Mouse (Mus musculus) stomach, postnatal 0 days (tissue): ENCODE measurements around the gene Mrpl54. TPM values are rescaled to one million over a fixed set of nuclear protein-coding genes. Genes with fewer than 3 reads are reported as not detected.

ENCODE experiments used
- ATAC-seq: fragments of 200-750 bp; cut with Nextera tagmentation; 2 replicates; pipeline ENCODE4 v1.8.0; 2017; ENCODE audit not compliant: low FRiP score, low TSS enrichment
- DNase-seq: peaks from one replicate; pipeline ENCODE4 v3.0.0-alpha.2; 2016; ENCODE audit warnings: low spot score
- H3K27ac ChIP-seq: fragments of 300-500 bp; sonication (generic); replicated peaks from 2 replicates; pipeline ENCODE4 v1.5.1; 2014; ENCODE audit warnings: mild to moderate bottlenecking, control low read depth
- H3K27me3 ChIP-seq: fragments of 300-500 bp; sonication (generic); 2 replicates; pipeline ENCODE4 v1.6.1; 2014; ENCODE audit warnings: low read length; ENCODE audit not compliant: control insufficient read depth, insufficient read depth
- H3K36me3 ChIP-seq: fragments of 300-500 bp; sonication (generic); 2 replicates; pipeline ENCODE4 v1.6.1; 2014; ENCODE audit warnings: low read length, mixed read lengths; ENCODE audit not compliant: control insufficient read depth, insufficient read depth
- H3K4me1 ChIP-seq: fragments of 300-500 bp; sonication (generic); replicated peaks from 2 replicates; pipeline ENCODE4 v1.6.1; 2014; ENCODE audit warnings: antibody characterized with exemption; ENCODE audit not compliant: control insufficient read depth, insufficient read depth
- H3K4me2 ChIP-seq: fragments of 300-500 bp; sonication (generic); replicated peaks from 2 replicates; pipeline ENCODE4 v1.6.1; 2014; ENCODE audit warnings: low read depth, mild to moderate bottlenecking, control low read depth, moderate library complexity
- H3K4me3 ChIP-seq: fragments of 300-500 bp; sonication (generic); 2 replicates; pipeline ENCODE4 v1.5.1; 2014; ENCODE audit warnings: low read depth, low read length, control low read depth
- H3K9ac ChIP-seq: fragments of 300-500 bp; sonication (generic); 2 replicates; pipeline ENCODE4 v1.6.1; 2014; ENCODE audit warnings: mild to moderate bottlenecking, low read length, control low read depth, mixed read lengths
- H3K9me3 ChIP-seq: fragments of 300-500 bp; sonication (generic); 2 replicates; pipeline ENCODE4 v1.6.1; 2016; ENCODE audit warnings: low read length; ENCODE audit not compliant: control insufficient read depth
- CTCF ChIP-seq: IDR thresholded peaks from 2 replicates; pipeline ENCODE4 v1.5.1; 2016; ENCODE audit warnings: antibody characterized with exemption, low read depth, mild to moderate bottlenecking, moderate library complexity
- EP300 ChIP-seq: optimal IDR thresholded peaks from 2 replicates; pipeline ENCODE3; 2016; ENCODE audit warnings: antibody characterized with exemption
- WGBS: fragments of 180-500 bp; shearing (Covaris S2); extraction: QIAGEN DNeasy Blood & Tissue Kit; methylation state at CpG from one replicate; pipeline ENCODE4 v1.1.7; 2014; 5-methylcytosine and 5-hydroxymethylcytosine counted together
- polyA plus RNA-seq: library from polyadenylated mRNA; unstranded; fragments of >200 nt; fragmentation: Nextera tagmentation; extraction: Ambion mirVana; gene quantifications from 2 replicates; pipeline ENCODE4 v1.2.1, GENCODE M21; 2015

Mrpl54 gene
- polyA plus RNA-seq = 210 and 215 TPM in 2 replicates

DNA sequence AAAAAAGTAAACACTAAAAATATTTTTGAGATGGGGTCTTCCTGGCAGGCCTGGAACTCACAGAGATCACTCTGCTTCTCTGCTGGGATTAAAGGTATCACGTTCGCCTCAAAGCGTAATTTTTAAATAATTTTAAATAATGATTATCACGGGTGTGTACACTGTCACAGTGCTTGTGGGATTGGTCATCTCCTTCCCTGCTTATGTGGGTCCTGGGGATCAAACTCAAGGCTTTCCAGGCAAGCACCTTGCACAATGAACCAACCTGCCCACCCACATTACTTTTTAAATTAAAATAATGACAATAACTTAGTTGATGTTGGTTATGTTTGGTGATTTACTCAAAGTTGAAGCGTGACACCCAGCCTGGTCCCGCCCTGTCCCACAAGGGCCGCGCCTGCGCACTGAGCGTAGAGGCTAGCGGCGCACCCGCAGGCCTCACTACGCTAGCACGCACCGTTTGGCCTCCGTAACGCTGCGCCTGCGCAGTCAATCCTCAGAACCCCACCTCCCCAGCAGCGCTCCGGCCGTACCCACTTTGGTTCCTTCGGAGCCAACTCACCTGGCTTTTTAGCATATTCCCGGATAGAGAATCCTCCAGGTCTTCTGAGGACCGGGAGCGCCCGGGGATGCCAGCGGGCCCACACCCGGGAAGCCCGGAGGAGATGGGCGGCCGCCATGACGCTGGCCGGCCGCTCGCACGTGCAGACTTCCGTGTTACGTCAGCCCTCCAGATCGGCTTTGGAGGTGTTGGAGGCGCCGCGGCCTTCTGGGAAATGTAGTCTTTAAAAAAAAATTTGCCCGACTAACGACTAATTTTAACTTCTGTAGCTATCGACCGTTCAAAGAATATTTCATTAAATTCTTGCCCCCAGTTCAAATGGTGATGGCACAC is at the start of gene Mrpl54, which contains the start of gene Apba3:
Gene Mrpl54 (minus strand): TSS at position 724 of the 895 bp plus-strand sequence.
Gene Apba3 (plus strand): TSS at position 750 of the 895 bp plus-strand sequence.
- Histone ChIP-seq H3K4me2 (peak within 1 kb of the TSS; percentile 64), H3K9me3 (no peaks in the 10 kb centered on the region), H3K36me3 (peaks cover 17% of the 10 kb centered on the region), H3K9ac (peak within 1 kb of the TSS; percentile 70), H3K27ac (peak within 1 kb of the TSS; percentile 82), H3K4me1 (peaks cover 2% of the 10 kb centered on the region; the same call in 1 of the 2 replicates), H3K27me3 (no peaks in the 10 kb centered on the region), H3K4me3 (peak within 1 kb of the TSS; percentile 65)
- DNase-seq (peak; percentile 95), ATAC-seq (peak; percentile 92)
- WGBS = under 1% methylated on average over 48 of the region's 48 CpGs
- TF ChIP-seq CTCF = no peak
- peak; percentile 85 for TF ChIP-seq EP300

DNA sequence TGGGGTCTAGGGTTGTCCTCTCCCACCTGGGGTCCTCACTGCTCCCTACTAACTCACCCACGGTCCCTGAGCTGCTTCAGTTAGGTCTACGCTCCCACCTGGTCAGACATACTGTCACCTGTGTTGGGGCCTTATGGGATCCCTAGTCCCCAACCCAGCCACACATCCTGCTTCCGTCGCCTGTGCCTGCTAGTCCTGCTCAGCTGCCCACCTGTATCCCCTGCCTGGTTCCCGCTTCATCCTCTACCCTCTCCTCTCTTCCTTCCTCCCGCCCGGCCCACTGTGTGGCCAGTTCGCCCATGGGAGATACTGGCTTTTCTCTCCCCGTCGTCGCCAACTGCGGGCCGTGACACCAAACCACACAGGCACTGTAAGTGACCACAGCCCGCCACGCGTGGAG is 48.9 kb upstream of the Mrpl54 start:
- peaks cover 17% of the 10 kb centered on the region for H3K36me3 ChIP-seq
- WGBS = 92% methylated on average over 16 of the region's 16 CpGs
- TF ChIP-seq EP300 (no peak), CTCF (no peak)

DNA sequence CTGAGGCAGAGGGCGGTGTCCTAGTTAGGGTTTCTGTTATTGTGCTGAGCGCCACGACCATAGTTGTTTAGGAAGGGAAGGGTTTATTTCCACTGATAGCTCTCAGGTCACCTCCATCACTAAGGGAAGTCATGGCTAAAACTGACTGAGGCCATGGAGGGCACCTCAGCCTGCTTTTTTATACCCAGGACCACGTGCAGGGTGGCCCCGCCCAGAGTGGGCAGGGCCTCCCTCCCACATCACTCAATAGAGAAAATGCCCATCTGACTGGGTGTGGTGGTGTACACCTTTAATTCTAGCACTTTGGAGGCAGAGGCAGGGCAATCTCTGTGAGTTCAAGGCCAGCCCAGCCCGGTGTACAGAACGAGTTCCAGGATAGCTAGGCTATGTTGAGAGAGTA is 47.5 kb upstream of the Mrpl54 start:
- peaks cover 19% of the 10 kb centered on the region for H3K36me3 ChIP-seq
- ATAC-seq (no peak), DNase-seq (no peak)
- H3K4me3 ChIP-seq = no peak overlapping the region
- no peaks in the 10 kb centered on the region for H3K27me3 ChIP-seq
- H3K27ac ChIP-seq = no peak overlapping the region
- WGBS = 78% methylated on average over 7 of the region's 7 CpGs
- 0 out of 2 replicates have a peak, but pooled peaks cover 6% of the 10 kb centered on the region for H3K4me1 ChIP-seq
- no peak overlapping the region for H3K4me2 ChIP-seq
- H3K9ac ChIP-seq = no peak overlapping the region
- no peak for TF ChIP-seq CTCF
- no peak for TF ChIP-seq EP300
- H3K9me3 ChIP-seq = no peaks in the 10 kb centered on the region

More for the DNA sequence above, 48.9 kb upstream of the Mrpl54 start:
- Histone ChIP-seq H3K27me3 (no peaks in the 10 kb centered on the region), H3K9ac (no peak overlapping the region), H3K9me3 (no peaks in the 10 kb centered on the region), H3K4me1 (0 out of 2 replicates have a peak, but pooled peaks cover 9% of the 10 kb centered on the region), H3K4me2 (no peak overlapping the region), H3K27ac (no peak overlapping the region), H3K4me3 (no peak overlapping the region)
- DNase-seq = no peak
- no peak for ATAC-seq

GRCm38 (mm10) chr10:81313581-81313980 is 46.8 kb upstream of the Mrpl54 start:
- DNase-seq (no peak), ATAC-seq (no peak)
- Histone ChIP-seq H3K9me3 (no peaks in the 10 kb centered on the region), H3K36me3 (peaks cover 25% of the 10 kb centered on the region), H3K27ac (no peak overlapping the region), H3K4me2 (no peak overlapping the region), H3K27me3 (no peaks in the 10 kb centered on the region), H3K9ac (no peak overlapping the region), H3K4me1 (0 out of 2 replicates have a peak, but pooled peaks cover 3% of the 10 kb centered on the region), H3K4me3 (no peak overlapping the region)
- WGBS = 89% methylated on average over 13 of the region's 13 CpGs
- TF ChIP-seq EP300 = no peak
- no peak for TF ChIP-seq CTCF

GRCm38 (mm10) chr10:81309571-81309970 is 42.8 kb upstream of the Mrpl54 start:
- Histone ChIP-seq H3K4me2 (no peak overlapping the region), H3K9ac (no peak overlapping the region), H3K27me3 (no peaks in the 10 kb centered on the region), H3K36me3 (peaks cover 39% of the 10 kb centered on the region), H3K9me3 (no peaks in the 10 kb centered on the region), H3K4me1 (no peaks in the 10 kb centered on the region), H3K4me3 (no peak overlapping the region), H3K27ac (no peak overlapping the region)
- no peak for DNase-seq
- no peak for ATAC-seq
- 83% methylated on average over 5 of the region's 5 CpGs for WGBS
- no peak for TF ChIP-seq CTCF
- no peak for TF ChIP-seq EP300
